Mouse (Mus musculus) left cerebral cortex, adult 11 months (tissue): Measurements from ENCODE around the gene Cacna1d.

Experiments
- DNase-seq: peaks from one replicate; pipeline ENCODE4 v3.0.0; 2022; ENCODE audit warnings: low spot score

Cacna1d gene

DNA sequence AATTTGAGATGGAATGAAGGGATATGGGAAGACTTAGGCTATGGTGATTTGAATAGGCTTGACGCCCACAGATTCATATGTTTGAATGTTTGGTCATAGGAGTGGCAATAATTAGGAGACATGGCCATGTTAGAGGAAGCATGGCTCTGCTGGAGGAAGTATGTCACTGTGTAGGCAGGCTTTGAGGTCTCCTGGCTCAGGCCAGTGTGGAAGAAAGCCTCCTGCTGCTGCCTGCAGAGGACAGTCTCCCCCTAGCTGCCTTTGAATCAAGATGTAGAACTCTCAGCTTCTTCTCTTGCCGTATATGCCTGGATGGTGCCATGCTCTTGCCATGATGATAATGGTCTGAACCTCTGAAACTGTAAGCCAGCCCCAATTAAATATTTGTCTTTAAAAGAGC lies 120.2 kb downstream of the Cacna1d start:
- DNase-seq, result no peak

DNA sequence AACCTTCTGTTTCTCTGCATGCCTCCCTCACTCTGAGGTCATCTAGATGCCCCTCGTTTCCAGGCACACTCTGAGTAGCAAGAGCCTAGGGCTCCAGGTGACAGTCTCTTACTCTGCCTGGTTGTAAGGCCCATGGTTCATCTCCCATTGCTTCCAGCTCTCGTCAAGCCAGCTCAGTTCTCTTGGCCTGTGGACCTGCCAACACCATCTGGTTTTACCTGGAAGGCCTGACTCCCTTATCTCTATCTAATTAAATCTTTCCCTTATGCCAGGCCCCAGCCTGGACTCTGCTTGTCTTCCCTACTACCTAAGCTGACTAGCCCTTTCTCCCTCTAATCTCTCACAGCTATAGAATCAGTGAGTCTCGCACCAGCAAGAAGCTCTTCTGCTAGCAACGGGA lies 124.2 kb downstream of the Cacna1d start:
- no peak for DNase-seq

DNA sequence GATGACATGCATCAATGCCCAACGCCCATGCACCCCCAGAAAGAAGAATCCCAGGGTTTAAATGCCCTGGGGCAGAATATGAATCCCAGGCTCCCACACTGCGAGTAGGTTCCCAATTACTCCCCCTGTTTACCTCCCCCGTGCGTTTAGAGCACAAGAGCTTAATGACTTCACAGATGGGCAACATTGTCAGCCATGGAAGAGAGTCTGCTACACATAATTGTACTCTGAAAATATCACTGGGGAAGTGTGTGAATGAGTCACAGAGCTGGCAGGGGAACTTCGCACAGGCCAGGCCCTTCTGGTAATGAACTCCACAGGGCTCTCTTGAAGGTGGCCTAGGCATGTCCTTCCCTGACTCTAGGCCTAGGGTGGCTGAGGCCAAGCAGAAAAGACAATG lies 125.4 kb downstream of the Cacna1d start:
- no peak for DNase-seq

GRCm38 (mm10) chr14:30363487-30364167 lies 127.6 kb downstream of the Cacna1d start:
- no peak for DNase-seq

- DNase-seq, result no peak
Observed at GRCm38 (mm10) chr14:30362370-30362769, 128.9 kb downstream of the Cacna1d start.

- no peak for DNase-seq
Observed at GRCm38 (mm10) chr14:30360478-30360877, 130.8 kb downstream of the Cacna1d start.

GRCm38 (mm10) chr14:30360004-30360403 lies 131.3 kb downstream of the Cacna1d start:
- DNase-seq, result no peak

DNA sequence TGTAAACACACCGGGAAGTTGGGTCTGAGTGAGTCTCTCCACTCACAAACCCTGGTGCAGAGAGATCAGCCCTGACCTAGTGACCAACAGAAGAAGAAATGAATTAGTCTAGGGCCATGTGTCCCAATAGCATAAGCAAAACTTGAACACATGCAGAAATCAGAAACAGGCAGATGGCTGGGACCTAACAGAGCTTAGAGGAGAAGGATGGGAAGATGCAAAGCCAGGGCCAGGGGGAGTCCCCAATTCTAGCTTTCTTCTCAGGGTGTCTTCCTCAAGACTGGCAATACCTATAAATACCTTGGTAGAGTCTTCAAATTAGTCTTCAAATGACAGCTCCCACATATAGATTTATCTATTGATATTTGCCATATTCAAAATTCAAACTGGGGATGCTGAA lies 133.2 kb downstream of the Cacna1d start:
- no peak for DNase-seq

GRCm38 (mm10) chr14:30356456-30356855 lies 134.8 kb downstream of the Cacna1d start:
- no peak for DNase-seq

- DNase-seq, result no peak
Observed at GRCm38 (mm10) chr14:30354761-30355160, 136.5 kb downstream of the Cacna1d start.

DNA sequence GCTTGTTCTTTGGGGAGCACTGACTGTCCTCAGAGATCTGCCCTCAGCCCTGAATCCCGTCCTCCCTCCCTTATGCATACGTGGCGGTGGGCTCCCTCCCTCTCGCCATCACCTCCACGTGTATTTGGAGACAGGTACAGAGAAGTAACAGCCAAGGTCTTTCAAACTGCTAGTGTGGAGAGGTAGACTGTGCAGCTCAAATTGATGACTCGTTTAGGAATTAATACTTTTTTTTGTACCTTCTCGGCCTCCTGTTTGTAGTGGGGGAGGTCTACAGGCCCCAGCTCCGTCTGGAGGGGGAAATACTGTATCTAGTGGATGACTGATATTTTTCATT lies 137.2 kb downstream of the Cacna1d start:
- no peak for DNase-seq

DNA sequence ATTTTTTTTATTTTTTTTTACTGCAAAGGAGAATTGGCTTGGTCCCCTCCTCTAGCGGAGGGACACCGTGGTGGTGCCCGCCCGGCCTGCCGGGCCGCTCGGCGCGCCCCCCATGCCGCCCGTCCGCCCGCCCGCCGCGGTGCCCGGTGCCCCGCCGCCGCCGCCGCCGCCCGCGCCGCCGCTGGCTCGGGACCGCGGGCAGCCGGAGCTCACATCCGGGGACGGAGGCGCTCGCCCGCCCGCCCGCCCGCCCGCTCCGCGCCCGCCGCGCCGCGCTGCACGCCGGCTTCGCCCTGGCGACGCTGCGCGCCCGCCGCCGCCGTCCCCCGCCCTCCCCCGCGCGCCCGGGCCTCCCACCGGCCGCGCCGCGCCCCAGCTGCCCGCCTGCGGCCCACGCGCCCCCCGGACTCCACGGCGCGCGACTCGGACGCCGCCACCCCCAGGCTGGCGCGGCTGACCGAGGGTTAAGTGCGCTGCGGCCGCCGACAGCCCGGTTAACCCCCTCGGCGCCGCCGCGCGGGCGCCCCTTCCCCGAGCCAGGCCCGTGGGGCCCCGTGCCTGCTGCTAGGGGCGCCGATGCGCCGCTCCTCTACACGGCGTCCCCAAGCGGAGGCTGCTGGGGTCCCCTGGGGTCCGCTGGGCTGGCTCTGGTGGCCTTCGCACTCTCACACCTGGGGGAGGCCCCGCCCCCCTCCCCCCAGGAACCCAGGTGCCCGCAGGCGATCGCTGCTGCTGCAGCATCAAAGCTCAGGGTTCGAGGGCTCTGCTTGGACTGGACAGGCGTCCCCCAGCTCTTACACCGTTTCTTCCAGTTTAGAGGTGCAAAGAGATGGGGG lies 137.7 kb downstream of the Cacna1d start:
- DNase-seq, result no peak

DNA sequence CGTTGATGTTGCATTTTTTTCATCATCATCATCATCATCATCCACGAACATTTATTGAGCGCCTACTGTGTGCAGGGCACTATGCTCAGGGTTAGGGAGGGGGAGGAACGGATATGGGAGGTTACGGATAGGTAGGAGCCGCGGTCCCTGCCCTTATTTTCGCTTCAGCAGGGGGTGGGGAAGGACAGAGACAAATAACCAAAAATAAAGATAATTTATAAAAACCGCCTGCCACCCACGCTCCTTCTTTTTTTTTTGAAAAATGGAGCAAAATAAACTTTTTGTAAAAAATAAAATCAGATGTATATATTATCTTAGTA lies 138.3 kb downstream of the Cacna1d start:
- DNase-seq, result no peak

DNA sequence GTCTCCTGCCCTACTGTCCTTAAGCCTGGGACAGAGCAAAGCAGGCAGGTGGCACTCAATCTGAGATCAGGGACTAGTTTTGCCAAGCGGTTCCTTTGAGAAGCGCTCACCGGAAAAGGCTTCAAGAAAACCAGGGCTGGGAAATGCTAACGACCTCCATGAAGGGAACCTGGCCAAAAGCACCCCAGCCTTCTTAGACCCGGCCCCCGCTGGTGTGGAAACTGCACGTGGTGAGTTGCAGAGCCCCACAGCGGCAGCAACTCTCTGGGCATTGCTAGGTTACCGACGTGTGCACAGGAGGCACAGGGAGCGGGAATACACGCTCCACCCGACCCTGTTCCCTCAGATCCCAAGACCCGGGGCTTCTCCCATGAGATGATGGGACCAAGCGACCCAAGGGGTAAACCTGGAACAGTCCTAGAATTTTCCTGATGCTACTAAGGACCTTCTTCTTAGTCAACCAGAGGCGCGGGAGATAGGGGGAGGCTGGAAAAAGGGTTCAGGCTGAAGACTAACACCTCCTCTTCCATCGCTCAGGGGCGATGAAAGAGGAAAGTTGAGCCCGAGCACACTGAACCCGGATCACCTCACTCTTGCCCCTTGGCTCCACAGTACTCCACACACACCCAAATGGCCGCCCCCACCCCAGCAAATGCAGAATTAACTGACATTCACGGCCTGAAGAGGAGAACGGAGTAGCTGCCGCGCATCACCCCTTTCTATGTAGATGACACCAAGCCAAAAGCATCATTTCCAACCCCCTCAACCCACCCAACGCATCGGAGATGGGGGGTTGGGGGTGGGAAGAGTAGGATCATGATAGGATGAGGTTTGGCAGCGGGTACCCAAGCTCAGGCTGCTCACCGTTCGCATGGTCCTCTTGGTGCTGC lies 138.9 kb downstream of the Cacna1d start:
- DNase-seq, result no peak

DNA sequence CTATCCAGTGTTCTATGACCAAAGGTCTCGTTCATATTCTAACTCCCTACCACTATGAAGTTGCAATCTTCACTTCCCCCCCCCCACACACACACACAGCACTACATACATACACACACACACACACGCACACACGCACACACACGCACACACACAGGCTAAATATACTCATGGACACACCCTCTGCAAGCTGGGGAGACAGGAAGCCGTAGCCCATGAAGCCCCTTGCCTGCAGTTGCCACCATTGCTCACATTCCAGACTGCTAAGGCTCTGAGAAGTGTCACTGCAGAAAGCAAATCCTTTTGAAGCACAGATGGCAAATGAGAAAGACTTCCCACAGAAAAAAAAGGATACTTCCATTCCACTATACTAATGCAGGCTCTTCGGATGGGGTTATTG lies 141.0 kb downstream of the Cacna1d start:
- no peak for DNase-seq

GRCm38 (mm10) chr14:30344948-30345865 lies 146.0 kb downstream of the Cacna1d start:
- DNase-seq, result no peak

DNA sequence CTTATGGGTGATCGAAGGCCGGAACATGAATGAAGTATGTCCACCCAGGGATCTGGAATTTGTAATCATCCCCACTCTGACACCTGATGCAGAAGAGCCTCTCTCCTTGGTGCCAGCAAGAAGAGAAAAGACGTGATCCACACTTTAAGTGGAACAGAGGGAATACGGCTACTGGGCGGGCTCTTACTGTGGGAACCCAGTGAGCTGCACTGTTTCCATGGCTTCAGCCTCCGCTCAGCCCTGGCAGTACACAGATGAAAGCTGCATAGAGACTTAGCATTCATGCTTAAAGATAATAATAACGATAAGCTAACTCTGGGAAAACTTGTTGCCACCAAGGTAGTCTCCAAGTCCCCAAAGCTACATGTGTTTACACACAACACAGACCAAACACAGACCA lies 147.5 kb downstream of the Cacna1d start:
- DNase-seq, result no peak

GRCm38 (mm10) chr14:30341825-30342590 lies 149.2 kb downstream of the Cacna1d start:
- DNase-seq, result no peak

DNA sequence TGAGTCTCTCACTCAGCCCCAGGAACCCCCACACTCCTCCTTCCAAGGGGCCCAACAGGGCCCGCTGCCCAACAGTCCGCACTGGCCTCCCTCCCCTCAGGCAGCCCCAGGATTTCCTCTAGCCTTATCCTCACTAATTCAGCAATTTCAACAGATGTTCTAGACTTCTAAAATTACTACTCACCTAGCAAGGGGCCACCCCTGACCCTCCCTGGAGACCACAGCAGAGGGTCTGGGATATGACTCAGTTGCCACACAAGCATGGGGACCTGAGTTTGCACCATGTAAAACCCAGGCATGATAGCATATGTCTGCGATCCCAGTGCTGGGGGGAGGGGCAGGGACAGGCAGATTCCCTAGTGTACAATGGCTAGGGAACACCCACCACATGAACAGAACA lies 151.1 kb downstream of the Cacna1d start:
- no peak for DNase-seq

- no peak for DNase-seq
Observed at GRCm38 (mm10) chr14:30331856-30332255, 159.4 kb downstream of the Cacna1d start.
